Mouse (Mus musculus) stomach, embryonic 15.5 days (tissue): Measurements from ENCODE around the gene Slc29a2. TPM values are rescaled to one million over a fixed set of nuclear protein-coding genes. Genes with fewer than 3 reads are reported as not detected.
A peak's percentile ranks its signal among the peaks of the same experiment; 100 is the strongest.

ENCODE experiments used
- ATAC-seq: fragments of 200-750 bp; cut with Nextera tagmentation; 2 replicates; pipeline ENCODE4 v1.8.0; 2017; ENCODE audit warnings: low read depth, moderate number of reproducible peaks, moderate TSS enrichment; ENCODE audit not compliant: insufficient read depth, low FRiP score
- H3K27ac ChIP-seq: fragments of 300-500 bp; sonication (generic); 2 replicates; pipeline ENCODE4 v1.5.1; 2015; ENCODE audit warnings: mild to moderate bottlenecking, inconsistent platforms
- H3K27me3 ChIP-seq: fragments of 300-500 bp; sonication (generic); replicated peaks from 2 replicates; pipeline ENCODE4 v1.6.1; 2015; ENCODE audit warnings: inconsistent platforms
- H3K36me3 ChIP-seq: fragments of 300-500 bp; sonication (generic); 2 replicates; pipeline ENCODE4 v1.6.1; 2015; ENCODE audit warnings: inconsistent platforms
- H3K4me1 ChIP-seq: fragments of 300-500 bp; sonication (generic); 2 replicates; pipeline ENCODE4 v1.6.1; 2015; ENCODE audit warnings: inconsistent platforms
- H3K4me2 ChIP-seq: fragments of 300-500 bp; sonication (generic); 2 replicates; pipeline ENCODE4 v1.6.1; 2015; ENCODE audit warnings: mild to moderate bottlenecking, inconsistent platforms
- H3K4me3 ChIP-seq: fragments of 300-500 bp; sonication (generic); replicated peaks from 2 replicates; pipeline ENCODE4 v1.5.1; 2015; ENCODE audit warnings: inconsistent platforms
- H3K9ac ChIP-seq: fragments of 300-500 bp; sonication (generic); 2 replicates; pipeline ENCODE4 v1.6.1; 2015; ENCODE audit warnings: inconsistent platforms
- H3K9me3 ChIP-seq: fragments of 300-500 bp; sonication (generic); 2 replicates; pipeline ENCODE4 v1.6.1; 2016; ENCODE audit warnings: inconsistent platforms
- WGBS: fragments of 180-500 bp; shearing (Covaris S2); methylation state at CpG from one replicate; pipeline ENCODE4 v1.1.7; 2015; 5-methylcytosine and 5-hydroxymethylcytosine counted together
- polyA plus RNA-seq: library from polyadenylated mRNA; unstranded; fragments of >200 nt; fragmentation: Nextera tagmentation; extraction: Ambion mirVana; gene quantifications from 2 replicates; pipeline ENCODE4 v1.2.1, GENCODE M21; 2015

The Slc29a2 gene
- polyA plus RNA-seq, 1 experiment from 2014 or later = 3.7 TPM

DNA sequence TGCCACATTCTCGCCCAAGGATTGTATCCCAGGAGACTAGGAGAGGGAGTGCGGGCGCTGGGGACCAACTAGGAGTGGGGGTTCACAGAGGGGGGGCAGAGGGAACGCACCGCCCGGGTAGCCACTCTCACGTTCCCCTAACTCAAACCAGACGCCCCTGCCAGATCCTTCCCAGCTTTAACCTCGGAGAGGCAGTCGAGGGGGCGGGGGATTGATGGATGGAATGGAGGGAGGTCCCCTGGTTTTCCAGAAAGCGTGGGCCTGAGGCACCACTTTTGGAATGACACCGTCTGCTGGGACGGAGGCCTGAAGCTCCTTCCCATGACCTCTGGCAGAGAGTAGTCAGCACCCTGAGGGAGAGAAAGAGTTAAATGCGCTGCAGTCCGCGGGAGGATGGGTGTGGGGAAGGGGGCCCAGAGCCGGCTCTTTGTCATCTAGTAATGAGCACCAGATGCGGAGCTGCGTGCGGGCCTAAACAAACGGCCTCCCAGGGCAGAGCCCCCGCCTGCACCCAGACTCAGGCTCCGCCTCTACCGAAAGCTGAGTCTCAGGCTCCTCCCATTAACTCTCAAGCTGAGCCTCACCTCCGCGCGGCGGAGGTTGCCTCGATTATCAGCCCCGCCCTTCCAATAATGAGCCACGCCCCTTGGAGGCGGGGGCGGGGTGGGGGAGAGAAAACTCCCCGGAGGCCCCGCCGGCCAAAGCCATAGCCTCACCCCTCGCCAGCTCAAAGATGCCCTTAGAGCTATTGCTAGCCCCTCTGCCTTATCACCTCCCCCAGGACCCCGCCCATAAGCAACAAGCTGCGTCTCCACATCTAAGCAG is 48.1 kb downstream of the Slc29a2 start:
- Histone ChIP-seq H3K4me1 (peaks cover 46% of the 10 kb centered on the region), H3K4me3 (peak overlapping the region; percentile 58), H3K9ac (peak overlapping the region; percentile 29; the same call in 1 of the 2 replicates), H3K36me3 (no peaks in the 10 kb centered on the region), H3K27me3 (peaks cover 5% of the 10 kb centered on the region; the same call in 1 of the 2 replicates), H3K27ac (peak overlapping the region; percentile 92), H3K4me2 (peak overlapping the region; percentile 79), H3K9me3 (no peaks in the 10 kb centered on the region)
- WGBS = under 1% methylated on average over 40 of the region's 40 CpGs
- peak; percentile 83 for ATAC-seq

DNA sequence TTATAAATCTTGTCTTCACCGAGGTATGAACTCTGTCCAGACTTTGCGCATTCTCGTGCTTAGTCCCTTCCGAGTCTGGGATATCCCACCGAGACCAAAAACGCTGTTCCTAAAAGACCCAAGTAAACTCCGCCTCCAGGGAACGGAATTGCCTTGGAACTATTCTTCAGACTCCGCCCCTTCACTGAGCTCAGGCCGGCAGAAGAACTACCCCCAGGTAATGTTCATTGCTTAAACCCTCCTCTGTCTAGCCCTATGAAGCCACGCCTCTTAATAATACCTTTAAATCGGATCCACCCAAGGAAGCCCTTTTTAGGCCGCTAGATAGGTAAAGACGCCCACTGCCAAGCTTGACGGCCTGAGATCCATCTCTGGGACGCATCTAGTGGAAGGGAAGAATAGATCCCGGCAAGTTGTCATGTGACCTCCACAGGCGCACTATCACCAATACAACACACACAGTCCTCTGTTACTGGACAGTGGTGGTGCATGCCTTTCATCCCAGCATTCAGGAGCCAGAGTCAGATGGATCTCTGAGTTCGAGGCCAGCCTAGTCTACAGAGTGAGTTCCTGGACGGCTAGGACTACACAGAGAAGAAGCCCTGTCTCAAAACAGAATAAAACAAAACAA is 48.8 kb downstream of the Slc29a2 start:
- ATAC-seq = peak; percentile 4; the same call in 1 of the 2 replicates
- H3K36me3 ChIP-seq = no peaks in the 10 kb centered on the region
- H3K27me3 ChIP-seq = peaks cover 5% of the 10 kb centered on the region; the same call in 1 of the 2 replicates
- H3K4me3 ChIP-seq = peak overlapping the region; percentile 58
- H3K9me3 ChIP-seq = no peaks in the 10 kb centered on the region
- peaks cover 39% of the 10 kb centered on the region for H3K4me1 ChIP-seq
- 3% methylated on average over 20 of the region's 20 CpGs for WGBS
- H3K4me2 ChIP-seq = peak overlapping the region; percentile 79
- H3K9ac ChIP-seq = 0 out of 2 replicates have a peak overlapping the region, but pooled peaks have one; percentile 16
- H3K27ac ChIP-seq = peak overlapping the region; percentile 92

DNA sequence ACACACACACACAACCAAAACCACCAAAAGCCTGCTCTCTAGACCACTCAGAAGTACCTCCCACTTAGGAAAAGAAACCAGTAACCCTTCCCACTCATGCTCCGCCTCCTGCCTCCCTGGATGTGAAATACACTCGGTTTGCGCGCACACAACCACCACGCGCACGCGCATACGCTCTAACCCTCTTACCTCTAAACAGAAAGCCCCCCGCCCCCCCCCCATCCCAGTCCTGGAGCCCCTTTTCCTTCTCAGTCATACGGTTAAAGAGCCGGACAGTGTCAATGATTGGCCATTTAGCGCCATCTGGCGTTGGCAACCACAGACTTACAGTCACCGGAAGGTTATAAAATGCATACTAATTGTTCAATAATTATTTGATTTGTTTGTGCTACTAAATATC is 49.4 kb downstream of the Slc29a2 start:
- H3K9ac ChIP-seq = no peak overlapping the region
- H3K4me1 ChIP-seq = peaks cover 38% of the 10 kb centered on the region
- WGBS = under 1% methylated on average over 15 of the region's 15 CpGs
- no peaks in the 10 kb centered on the region for H3K9me3 ChIP-seq
- H3K4me3 ChIP-seq = peak overlapping the region; percentile 58
- H3K27me3 ChIP-seq = peaks cover 5% of the 10 kb centered on the region; the same call in 1 of the 2 replicates
- H3K27ac ChIP-seq = peak overlapping the region; percentile 92; the same call in 1 of the 2 replicates
- ATAC-seq = no peak
- no peaks in the 10 kb centered on the region for H3K36me3 ChIP-seq
- H3K4me2 ChIP-seq = peak overlapping the region; percentile 79

DNA sequence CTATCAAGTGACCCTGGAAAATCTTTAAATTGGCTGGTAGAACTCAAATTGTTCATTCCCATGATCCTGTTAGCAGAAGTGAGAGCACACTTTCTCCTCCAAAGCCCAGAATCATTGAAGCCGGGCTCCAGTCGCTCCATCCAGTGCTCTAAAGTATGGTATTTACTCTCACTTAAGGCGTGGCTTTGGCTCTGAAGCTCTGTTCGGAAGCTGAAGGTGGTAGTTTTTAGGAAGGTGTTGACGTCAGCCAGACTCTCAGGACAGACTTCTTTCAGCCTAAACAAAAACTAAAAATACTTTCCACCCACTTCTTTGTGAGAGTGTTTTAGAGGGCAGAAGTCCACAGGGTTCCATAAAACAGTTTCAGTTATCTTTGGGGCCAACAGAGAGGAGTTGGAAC is 49.9 kb downstream of the Slc29a2 start:
- H3K27me3 ChIP-seq = peaks cover 5% of the 10 kb centered on the region; the same call in 1 of the 2 replicates
- H3K36me3 ChIP-seq = no peaks in the 10 kb centered on the region
- H3K4me3 ChIP-seq = no peak overlapping the region; the same call in 1 of the 2 replicates
- H3K4me1 ChIP-seq = peaks cover 35% of the 10 kb centered on the region
- no peak overlapping the region for H3K9ac ChIP-seq
- ATAC-seq = no peak
- no peak overlapping the region for H3K27ac ChIP-seq
- H3K9me3 ChIP-seq = no peaks in the 10 kb centered on the region
- H3K4me2 ChIP-seq = peak overlapping the region; percentile 79; the same call in 1 of the 2 replicates
- 25% methylated on average over 5 of the region's 5 CpGs for WGBS

DNA sequence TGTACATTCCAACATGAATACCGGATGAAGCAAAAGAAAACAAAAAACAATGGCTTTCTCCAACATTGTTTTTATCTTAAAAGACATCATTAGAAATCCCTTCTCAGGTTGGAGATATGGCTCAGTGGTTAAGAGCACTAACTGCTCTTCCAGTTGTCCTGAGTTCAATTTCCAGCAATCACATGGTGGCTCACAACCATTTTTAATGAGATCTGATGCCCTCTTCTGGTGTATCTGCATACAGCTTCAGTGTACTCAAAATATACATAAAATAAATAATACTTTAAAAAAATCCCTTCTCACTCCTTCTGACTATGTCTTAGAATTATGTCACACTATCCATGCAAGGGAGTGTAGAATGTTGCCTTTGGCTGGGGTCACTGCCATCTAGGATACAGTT is 55.6 kb downstream of the Slc29a2 start:
- Histone ChIP-seq H3K36me3 (no peaks in the 10 kb centered on the region), H3K9me3 (no peaks in the 10 kb centered on the region), H3K27ac (no peak overlapping the region), H3K4me3 (no peak overlapping the region), H3K4me1 (no peaks in the 10 kb centered on the region), H3K27me3 (peaks cover 41% of the 10 kb centered on the region), H3K9ac (no peak overlapping the region), H3K4me2 (no peak overlapping the region)
- 92% methylated on average over 1 of the region's 1 CpGs for WGBS
- no peak for ATAC-seq

Other genes starting within 250 kb of the Slc29a2 start
- gene Rbm4, start 230.0 kb upstream of the Slc29a2 start, polyA plus RNA-seq = 50.1 and 52.2 TPM in 2 replicates
- 29.9 and 38.0 TPM in 2 replicates for gene Gm21992, start 212.2 kb upstream of the Slc29a2 start, polyA plus RNA-seq
- 70.3 and 75.2 TPM in 2 replicates for gene Rbm14, start 212.2 kb upstream of the Slc29a2 start, polyA plus RNA-seq
- gene Ccs, start 184.5 kb upstream of the Slc29a2 start, polyA plus RNA-seq = 51.1 and 54.1 TPM in 2 replicates
- 0.12 TPM in 1 of 2 replicates, not detected in the other for gene Ccdc87, start 184.5 kb upstream of the Slc29a2 start, polyA plus RNA-seq
- 24.9 and 34.0 TPM in 2 replicates for gene Ctsf, start 168.7 kb upstream of the Slc29a2 start, polyA plus RNA-seq
- gene Actn3, start 146.0 kb upstream of the Slc29a2 start, polyA plus RNA-seq = 2.3 and 2.5 TPM in 2 replicates
- gene Zdhhc24, start 145.2 kb upstream of the Slc29a2 start, polyA plus RNA-seq = 11.4 and 11.6 TPM in 2 replicates
- gene Bbs1, start 117.2 kb upstream of the Slc29a2 start, polyA plus RNA-seq = 2.7 and 3.0 TPM in 2 replicates
- 107 and 122 TPM in 2 replicates for gene Dpp3, start 95.6 kb upstream of the Slc29a2 start, polyA plus RNA-seq
- gene Peli3, start 80.7 kb upstream of the Slc29a2 start, polyA plus RNA-seq = 1.7 and 1.9 TPM in 2 replicates
- 95.8 and 100 TPM in 2 replicates for gene Mrpl11, start 61.7 kb upstream of the Slc29a2 start, polyA plus RNA-seq
- gene Npas4, start 33.5 kb upstream of the Slc29a2 start, polyA plus RNA-seq = 0.22 and 0.24 TPM in 2 replicates
- 38.7 and 42.1 TPM in 2 replicates for gene B4gat1, start 15.0 kb downstream of the Slc29a2 start, polyA plus RNA-seq
- 2.2 and 2.3 TPM in 2 replicates for gene AC124502.3, start 15.0 kb downstream of the Slc29a2 start, polyA plus RNA-seq
- gene Brms1, start 17.5 kb downstream of the Slc29a2 start, polyA plus RNA-seq = 39.5 and 39.9 TPM in 2 replicates
- 2.3 and 3.6 TPM in 2 replicates for gene Rin1, start 26.6 kb downstream of the Slc29a2 start, polyA plus RNA-seq
- gene Cd248, start 44.2 kb downstream of the Slc29a2 start, polyA plus RNA-seq = 58.4 and 68.3 TPM in 2 replicates
- gene Tmem151a, start 61.7 kb downstream of the Slc29a2 start, polyA plus RNA-seq = 5.9 and 6.4 TPM in 2 replicates
- gene Yif1a, start 64.7 kb downstream of the Slc29a2 start, polyA plus RNA-seq = 101 TPM in 2 replicates
- 15.1 and 16.6 TPM in 2 replicates for gene Cnih2, start 74.7 kb downstream of the Slc29a2 start, polyA plus RNA-seq
- gene Rab1b, start 83.2 kb downstream of the Slc29a2 start, polyA plus RNA-seq = 227 and 233 TPM in 2 replicates
- gene Klc2, start 94.7 kb downstream of the Slc29a2 start, polyA plus RNA-seq = 18.0 and 19.0 TPM in 2 replicates
- 18.0 and 20.6 TPM in 2 replicates for gene Pacs1, start 249.3 kb downstream of the Slc29a2 start, polyA plus RNA-seq